ENCODE assay signal across 8 mouse cellular contexts in the genomic region with DNA sequence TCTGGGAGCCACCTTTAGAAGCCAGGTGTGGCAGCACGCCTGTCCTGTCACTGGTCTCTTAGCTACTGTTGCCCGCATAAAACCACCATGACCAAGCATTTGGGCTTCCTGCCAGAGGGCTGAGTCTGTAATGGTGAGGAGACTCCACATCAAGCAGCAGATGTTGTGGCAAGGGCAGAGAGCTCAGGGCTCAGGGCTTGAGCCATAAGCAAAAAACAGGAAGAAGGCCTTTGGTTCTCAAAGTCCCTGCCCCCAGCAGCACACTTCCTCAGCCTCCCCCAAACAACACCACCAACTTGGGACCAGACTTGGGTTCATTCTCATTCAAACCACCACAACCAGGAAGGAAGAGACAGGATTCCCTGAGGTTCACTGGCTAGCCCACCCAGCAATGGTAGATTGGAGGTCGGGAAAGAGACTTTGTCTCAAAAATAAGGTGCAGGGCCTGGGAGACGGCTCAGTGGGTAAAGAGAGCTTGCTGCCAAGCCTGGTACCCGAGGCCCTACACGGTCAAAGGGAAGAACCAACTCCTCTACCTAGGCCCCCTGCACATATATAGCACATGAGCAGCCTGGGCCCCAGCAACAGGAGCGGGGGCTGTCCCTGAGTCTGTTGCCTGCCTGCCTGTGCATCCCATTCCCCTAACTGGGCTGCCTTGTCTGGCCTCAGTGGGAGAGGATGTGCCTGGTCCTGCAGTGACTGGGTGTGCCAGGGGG. TPM values are rescaled to one million over a fixed set of nuclear protein-coding genes. Genes with fewer than 3 reads are reported as not detected.
A peak's percentile ranks its signal among the peaks of the same experiment; 100 is the strongest.
DNase-seq lines count a peak whose midpoint lies in the region; ATAC-seq and TF ChIP-seq lines count a peak whose summit lies in the region.

No protein-coding gene starts in this region.

- no peak overlapping the region for H3K4me3 ChIP-seq in embryonic facial prominence, embryonic 14.5 days (ENCODE audit: low read depth, low read length)
- H3K4me3 ChIP-seq in embryonic facial prominence, embryonic 10.5 days: no peak overlapping the region
- no peak overlapping the region for H3K4me3 ChIP-seq in heart, postnatal 0 days (ENCODE audit: low read depth, low read length)
- H3K4me3 ChIP-seq in megakaryocyte, embryonic 14.5 days (replicated peaks): peak overlapping the region; percentile 65
- no peak overlapping the region for H3K4me3 ChIP-seq in midbrain, embryonic 11.5 days (ENCODE audit: low read depth, low read length)

- no peak for TF ChIP-seq EP300 in heart, postnatal 0 days (IDR thresholded peaks at IDR 0.05; ENCODE audit: low read depth)

- H3K27me3 ChIP-seq in embryonic facial prominence, embryonic 14.5 days (replicated peaks; ENCODE audit: control insufficient read depth, insufficient read depth, low read length): no peaks in the 10 kb centered on the region
- no peaks in the 10 kb centered on the region for H3K27me3 ChIP-seq in embryonic facial prominence, embryonic 10.5 days (replicated peaks; ENCODE audit: low read depth, poor library complexity, severe bottlenecking)
- H3K27me3 ChIP-seq in heart, postnatal 0 days (ENCODE audit: control insufficient read depth, insufficient read depth, low read length): no peaks in the 10 kb centered on the region
- peaks cover 2% of the 10 kb centered on the region for H3K27me3 ChIP-seq in megakaryocyte, embryonic 14.5 days (replicated peaks)
- no peaks in the 10 kb centered on the region for H3K27me3 ChIP-seq in midbrain, embryonic 11.5 days (ENCODE audit: control insufficient read depth, insufficient read depth, low read length)

- TF ChIP-seq CTCF in heart, postnatal 0 days (IDR thresholded peaks at IDR 0.05; ENCODE audit: low read depth): no peak

- no peak overlapping the region for H3K27ac ChIP-seq in embryonic facial prominence, embryonic 14.5 days (replicated peaks; ENCODE audit: low read depth, low read length)
- no peak overlapping the region for H3K27ac ChIP-seq in embryonic facial prominence, embryonic 10.5 days (replicated peaks)
- peak overlapping the region; percentile 82 for H3K27ac ChIP-seq in heart, postnatal 0 days (ENCODE audit: low read depth)
- no peak overlapping the region for H3K27ac ChIP-seq in midbrain, embryonic 11.5 days (ENCODE audit: low read depth, low read length)

- ATAC-seq in embryonic facial prominence, embryonic 14.5 days (ENCODE audit: low read depth): no peak
- ATAC-seq in heart, postnatal 0 days (ENCODE audit: insufficient read depth, low read depth): no peak
- ATAC-seq in midbrain, embryonic 11.5 days (ENCODE audit: low FRiP score): no peak

- DNase-seq in embryonic facial prominence, embryonic 14.5 days (ENCODE audit: low spot score): peak; percentile 65
- no peak for DNase-seq in embryonic facial prominence, embryonic 10.5 days (ENCODE audit: low spot score)
- peak; percentile 31 for DNase-seq in right cerebral cortex, postnatal 4 days
- DNase-seq in right cerebral cortex, postnatal 25 days: no peak
- DNase-seq in heart, postnatal 0 days (ENCODE audit: low spot score): no peak
- DNase-seq in cerebellum, postnatal 36 days: no peak
- no peak for DNase-seq in midbrain, embryonic 11.5 days (ENCODE audit: low spot score, missing footprints)

- 0 out of 2 replicates have a peak, but pooled peaks cover 3% of the 10 kb centered on the region for H3K36me3 ChIP-seq in embryonic facial prominence, embryonic 14.5 days (ENCODE audit: control insufficient read depth, insufficient read depth, low read length)
- H3K36me3 ChIP-seq in embryonic facial prominence, embryonic 10.5 days (replicated peaks): no peaks in the 10 kb centered on the region
- H3K36me3 ChIP-seq in heart, postnatal 0 days (replicated peaks; ENCODE audit: control insufficient read depth, insufficient read depth, low read length): peaks cover 19% of the 10 kb centered on the region
- peaks cover 2% of the 10 kb centered on the region for H3K36me3 ChIP-seq in megakaryocyte, embryonic 14.5 days (replicated peaks; ENCODE audit: low read length)
- no peaks in the 10 kb centered on the region for H3K36me3 ChIP-seq in midbrain, embryonic 11.5 days (ENCODE audit: control insufficient read depth, insufficient read depth, low read length)

- H3K4me1 ChIP-seq in embryonic facial prominence, embryonic 14.5 days (ENCODE audit: control insufficient read depth, insufficient read depth, low read length): no peaks in the 10 kb centered on the region
- H3K4me1 ChIP-seq in embryonic facial prominence, embryonic 10.5 days: no peaks in the 10 kb centered on the region
- H3K4me1 ChIP-seq in heart, postnatal 0 days (ENCODE audit: control insufficient read depth, insufficient read depth): peaks cover 33% of the 10 kb centered on the region
- H3K4me1 ChIP-seq in megakaryocyte, embryonic 14.5 days: peaks cover 86% of the 10 kb centered on the region
- no peaks in the 10 kb centered on the region for H3K4me1 ChIP-seq in midbrain, embryonic 11.5 days (ENCODE audit: control insufficient read depth, insufficient read depth, low read length)

- H3K9ac ChIP-seq in embryonic facial prominence, embryonic 14.5 days (ENCODE audit: low read depth, low read length): no peak overlapping the region
- no peak overlapping the region for H3K9ac ChIP-seq in heart, postnatal 0 days (replicated peaks; ENCODE audit: low read depth, low read length)
- H3K9ac ChIP-seq in midbrain, embryonic 11.5 days (ENCODE audit: low read length): no peak overlapping the region

- 74% methylated on average over 7 of the region's 7 CpGs for WGBS in embryonic facial prominence, embryonic 14.5 days
- WGBS in embryonic facial prominence, embryonic 10.5 days: 85% methylated on average over 7 of the region's 7 CpGs
- 53% methylated on average over 7 of the region's 7 CpGs for WGBS in heart, postnatal 0 days
- WGBS in midbrain, embryonic 11.5 days: 84% methylated on average over 7 of the region's 7 CpGs

- no peak overlapping the region for H3K4me2 ChIP-seq in embryonic facial prominence, embryonic 14.5 days (ENCODE audit: low read depth, low read length)
- H3K4me2 ChIP-seq in heart, postnatal 0 days (ENCODE audit: low read depth, low read length): no peak overlapping the region
- no peak overlapping the region for H3K4me2 ChIP-seq in midbrain, embryonic 11.5 days

- no peaks in the 10 kb centered on the region for H3K9me3 ChIP-seq in embryonic facial prominence, embryonic 14.5 days (ENCODE audit: control insufficient read depth, low read length)
- H3K9me3 ChIP-seq in embryonic facial prominence, embryonic 10.5 days: no peaks in the 10 kb centered on the region
- no peaks in the 10 kb centered on the region for H3K9me3 ChIP-seq in heart, postnatal 0 days (replicated peaks; ENCODE audit: control insufficient read depth, low read length)
- H3K9me3 ChIP-seq in megakaryocyte, embryonic 14.5 days: no peaks in the 10 kb centered on the region
- no peaks in the 10 kb centered on the region for H3K9me3 ChIP-seq in midbrain, embryonic 11.5 days (ENCODE audit: control insufficient read depth, low read length)

RNA-seq across cellular contexts. Expression of gene Tmem38a, which starts 11.4 kb away (rescaled TPM):
- 60.1 and 70.6 TPM in 2 replicates for polyA plus RNA-seq in embryonic facial prominence, embryonic 14.5 days (2014; fragmentation: Nextera tagmentation; extraction: Ambion mirVana)
- 9.8 and 11.2 TPM in 2 replicates for polyA plus RNA-seq in embryonic facial prominence, embryonic 10.5 days (2016; fragmentation: Nextera tagmentation; extraction: Ambion mirVana)
- total RNA-seq in heart, postnatal 0 days (2014; rRNA removed; ENCODE audit: low replicate concordance): 278 and 325 TPM in 2 replicates
- polyA plus RNA-seq in heart, postnatal 0 days (2015; fragmentation: Nextera tagmentation; extraction: Ambion mirVana): 205 and 214 TPM in 2 replicates
- 3.5 TPM in 1 of 2 replicates, not detected in the other for polyA plus RNA-seq in megakaryocyte, embryonic 14.5 days (2012; ENCODE audit: insufficient read depth, low replicate concordance)
- polyA plus RNA-seq in midbrain, embryonic 11.5 days (2014; fragmentation: Nextera tagmentation; extraction: Ambion mirVana): 9.1 and 11.4 TPM in 2 replicates

RNA-seq across cellular contexts. Expression of gene Smim7, which starts 12.3 kb away (rescaled TPM):
- 100 and 113 TPM in 2 replicates for polyA plus RNA-seq in embryonic facial prominence, embryonic 14.5 days (2014; fragmentation: Nextera tagmentation; extraction: Ambion mirVana)
- polyA plus RNA-seq in embryonic facial prominence, embryonic 10.5 days (2016; fragmentation: Nextera tagmentation; extraction: Ambion mirVana): 107 TPM in 2 replicates
- 101 and 108 TPM in 2 replicates for total RNA-seq in heart, postnatal 0 days (2014; rRNA removed; ENCODE audit: low replicate concordance)
- 116 and 120 TPM in 2 replicates for polyA plus RNA-seq in heart, postnatal 0 days (2015; fragmentation: Nextera tagmentation; extraction: Ambion mirVana)
- polyA plus RNA-seq in megakaryocyte, embryonic 14.5 days (2012; ENCODE audit: insufficient read depth, low replicate concordance): 5.6 and 10.9 TPM in 2 replicates
- polyA plus RNA-seq in midbrain, embryonic 11.5 days (2014; fragmentation: Nextera tagmentation; extraction: Ambion mirVana): 117 and 121 TPM in 2 replicates

RNA-seq across cellular contexts. Expression of gene Med26, which starts 35.1 kb away (rescaled TPM):
- 13.9 and 16.2 TPM in 2 replicates for polyA plus RNA-seq in embryonic facial prominence, embryonic 14.5 days (2014; fragmentation: Nextera tagmentation; extraction: Ambion mirVana)
- polyA plus RNA-seq in embryonic facial prominence, embryonic 10.5 days (2016; fragmentation: Nextera tagmentation; extraction: Ambion mirVana): 20.1 and 20.2 TPM in 2 replicates
- 6.0 and 17.0 TPM in 2 replicates for total RNA-seq in heart, postnatal 0 days (2014; rRNA removed; ENCODE audit: low replicate concordance)
- polyA plus RNA-seq in heart, postnatal 0 days (2015; fragmentation: Nextera tagmentation; extraction: Ambion mirVana): 6.2 and 6.6 TPM in 2 replicates
- 19.9 and 33.8 TPM in 2 replicates for polyA plus RNA-seq in megakaryocyte, embryonic 14.5 days (2012; ENCODE audit: insufficient read depth, low replicate concordance)
- 11.0 and 13.6 TPM in 2 replicates for polyA plus RNA-seq in midbrain, embryonic 11.5 days (2014; fragmentation: Nextera tagmentation; extraction: Ambion mirVana)

Comparison
In these comparisons a context has a peak if more than half of its experiments do, and no peak if none do; other contexts are left out.
1. DNase-seq: peak in embryonic facial prominence, embryonic 14.5 days (single experiment) and right cerebral cortex, postnatal 4 days (single experiment); none in embryonic facial prominence, embryonic 10.5 days (single experiment), right cerebral cortex, postnatal 25 days (single experiment), heart, postnatal 0 days (single experiment), cerebellum, postnatal 36 days (0 of 2) and midbrain, embryonic 11.5 days (single experiment).